Mouse (Mus musculus) midbrain, embryonic 13.5 days (tissue): ENCODE data around the gene Rhoj. TPM values are rescaled to one million over a fixed set of nuclear protein-coding genes. Genes with fewer than 3 reads are reported as not detected.

Source experiments
- ATAC-seq: fragments of 200-750 bp; cut with Nextera tagmentation; 2 replicates; pipeline ENCODE4 v1.8.0; 2017; ENCODE audit warnings: mild to moderate bottlenecking, moderate TSS enrichment, moderate library complexity
- H3K27ac ChIP-seq: fragments of 300-500 bp; sonication (generic); 2 replicates; pipeline ENCODE4 v1.5.1; 2015; ENCODE audit warnings: inconsistent platforms, mild to moderate bottlenecking, moderate library complexity
- H3K27me3 ChIP-seq: fragments of 300-500 bp; sonication (generic); 2 replicates; pipeline ENCODE4 v1.6.1; 2015; ENCODE audit warnings: mild to moderate bottlenecking, inconsistent platforms
- H3K36me3 ChIP-seq: fragments of 300-500 bp; sonication (generic); 2 replicates; pipeline ENCODE4 v1.6.1; 2015; ENCODE audit warnings: mild to moderate bottlenecking, inconsistent platforms
- H3K4me1 ChIP-seq: fragments of 300-500 bp; sonication (generic); replicated peaks from 2 replicates; pipeline ENCODE4 v1.6.1; 2015; ENCODE audit warnings: inconsistent platforms
- H3K4me2 ChIP-seq: fragments of 300-500 bp; sonication (generic); replicated peaks from 2 replicates; pipeline ENCODE4 v1.6.1; 2015; ENCODE audit warnings: moderate library complexity, mild to moderate bottlenecking, inconsistent platforms
- H3K4me3 ChIP-seq: fragments of 300-500 bp; sonication (generic); replicated peaks from 2 replicates; pipeline ENCODE4 v1.5.1; 2015; ENCODE audit warnings: mild to moderate bottlenecking, inconsistent platforms
- H3K9ac ChIP-seq: fragments of 300-500 bp; sonication (generic); replicated peaks from 2 replicates; pipeline ENCODE4 v1.6.1; 2015; ENCODE audit warnings: mild to moderate bottlenecking, inconsistent platforms
- H3K9me3 ChIP-seq: fragments of 300-500 bp; sonication (generic); 2 replicates; pipeline ENCODE4 v1.6.1; 2016; ENCODE audit warnings: mild to moderate bottlenecking, inconsistent platforms
- WGBS: fragments of 180-500 bp; shearing (Covaris S2); methylation state at CpG from one replicate; pipeline ENCODE4 v1.1.7; 2015; 5-methylcytosine and 5-hydroxymethylcytosine counted together
- polyA plus RNA-seq: library from polyadenylated mRNA; unstranded; fragments of >200 nt; fragmentation: Nextera tagmentation; extraction: Ambion mirVana; gene quantifications from 2 replicates; pipeline ENCODE4 v1.2.1, GENCODE M21; 2015

Gene Rhoj
- polyA plus RNA-seq, 1 experiment from 2014 or later: 23.5 TPM

GRCm38 (mm10) chr12:75375060-75375459 lies 66.9 kb downstream of the Rhoj start:
- Histone ChIP-seq H3K27ac (no peak overlapping the region), H3K36me3 (no peaks in the 10 kb centered on the region), H3K27me3 (no peaks in the 10 kb centered on the region), H3K9ac (no peak overlapping the region), H3K9me3 (no peaks in the 10 kb centered on the region), H3K4me3 (no peak overlapping the region), H3K4me1 (no peaks in the 10 kb centered on the region), H3K4me2 (no peak overlapping the region)
- no peak for ATAC-seq
- WGBS: 86% methylated on average over 12 of the region's 12 CpGs

GRCm38 (mm10) chr12:75376126-75376525 lies 68.0 kb downstream of the Rhoj start:
- Histone ChIP-seq H3K4me1 (no peaks in the 10 kb centered on the region), H3K27ac (no peak overlapping the region), H3K9me3 (no peaks in the 10 kb centered on the region), H3K4me2 (no peak overlapping the region), H3K9ac (no peak overlapping the region), H3K36me3 (no peaks in the 10 kb centered on the region), H3K4me3 (no peak overlapping the region), H3K27me3 (no peaks in the 10 kb centered on the region)
- no peak for ATAC-seq
- 89% methylated on average over 6 of the region's 6 CpGs for WGBS

GRCm38 (mm10) chr12:75386731-75387130 lies 78.6 kb downstream of the Rhoj start:
- Histone ChIP-seq H3K9me3 (no peaks in the 10 kb centered on the region), H3K4me3 (no peak overlapping the region), H3K9ac (no peak overlapping the region), H3K27me3 (no peaks in the 10 kb centered on the region), H3K4me2 (no peak overlapping the region), H3K4me1 (no peaks in the 10 kb centered on the region), H3K27ac (no peak overlapping the region), H3K36me3 (no peaks in the 10 kb centered on the region)
- ATAC-seq: no peak
- 96% methylated on average over 9 of the region's 9 CpGs for WGBS

- Histone ChIP-seq H3K9me3 (no peaks in the 10 kb centered on the region), H3K4me2 (no peak overlapping the region), H3K9ac (no peak overlapping the region), H3K27ac (no peak overlapping the region), H3K4me3 (no peak overlapping the region), H3K4me1 (no peaks in the 10 kb centered on the region), H3K36me3 (no peaks in the 10 kb centered on the region), H3K27me3 (no peaks in the 10 kb centered on the region)
- 87% methylated on average over 8 of the region's 8 CpGs for WGBS
- no peak for ATAC-seq
These were observed 79.0 kb downstream of the Rhoj start for GRCm38 (mm10) chr12:75387156-75387555.

- Histone ChIP-seq H3K4me3 (no peak overlapping the region), H3K9me3 (no peaks in the 10 kb centered on the region)
- ATAC-seq: no peak
These were observed 79.7 kb downstream of the Rhoj start for GRCm38 (mm10) chr12:75387846-75388245.

GRCm38 (mm10) chr12:75388521-75388920 lies 80.4 kb downstream of the Rhoj start:
- no peak overlapping the region for H3K9ac ChIP-seq

More at GRCm38 (mm10) chr12:75387846-75388245, 79.7 kb downstream of the Rhoj start:
- H3K36me3 ChIP-seq: no peaks in the 10 kb centered on the region
- H3K4me1 ChIP-seq: no peaks in the 10 kb centered on the region
- H3K4me2 ChIP-seq: no peak overlapping the region
- H3K9ac ChIP-seq: no peak overlapping the region
- H3K27me3 ChIP-seq: no peaks in the 10 kb centered on the region
- 96% methylated on average over 15 of the region's 15 CpGs for WGBS
- H3K27ac ChIP-seq: no peak overlapping the region

GRCm38 (mm10) chr12:75389308-75390135 lies 81.4 kb downstream of the Rhoj start:
- peak overlapping the region; percentile 35 for H3K4me2 ChIP-seq
- no peaks in the 10 kb centered on the region for H3K9me3 ChIP-seq
- no peaks in the 10 kb centered on the region for H3K4me1 ChIP-seq
- peak overlapping the region; percentile 18 for H3K4me3 ChIP-seq
- H3K27me3 ChIP-seq: no peaks in the 10 kb centered on the region
- ATAC-seq: peak; percentile 79
- H3K9ac ChIP-seq: no peak overlapping the region
- H3K36me3 ChIP-seq: no peaks in the 10 kb centered on the region
- WGBS: 46% methylated on average over 20 of the region's 20 CpGs
- H3K27ac ChIP-seq: no peak overlapping the region

More at GRCm38 (mm10) chr12:75388521-75388920, 80.4 kb downstream of the Rhoj start:
- H3K4me2 ChIP-seq: no peak overlapping the region
- no peak for ATAC-seq
- H3K27me3 ChIP-seq: no peaks in the 10 kb centered on the region
- 95% methylated on average over 9 of the region's 9 CpGs for WGBS
- no peak overlapping the region for H3K4me3 ChIP-seq
- H3K36me3 ChIP-seq: no peaks in the 10 kb centered on the region
- H3K9me3 ChIP-seq: no peaks in the 10 kb centered on the region
- H3K4me1 ChIP-seq: no peaks in the 10 kb centered on the region
- no peak overlapping the region for H3K27ac ChIP-seq

- Histone ChIP-seq H3K27ac (no peak overlapping the region), H3K4me3 (no peak overlapping the region), H3K9ac (no peak overlapping the region), H3K27me3 (no peaks in the 10 kb centered on the region), H3K36me3 (no peaks in the 10 kb centered on the region), H3K4me2 (no peak overlapping the region), H3K4me1 (no peaks in the 10 kb centered on the region), H3K9me3 (no peaks in the 10 kb centered on the region)
- no peak for ATAC-seq
- 88% methylated on average over 9 of the region's 9 CpGs for WGBS
These were observed 83.4 kb downstream of the Rhoj start for GRCm38 (mm10) chr12:75391526-75391925.

- H3K9me3 ChIP-seq: no peaks in the 10 kb centered on the region
- no peaks in the 10 kb centered on the region for H3K27me3 ChIP-seq
- H3K4me1 ChIP-seq: no peaks in the 10 kb centered on the region
- 90% methylated on average over 20 of the region's 20 CpGs for WGBS
- H3K4me3 ChIP-seq: no peak overlapping the region
- H3K9ac ChIP-seq: no peak overlapping the region
- ATAC-seq: no peak
- no peak overlapping the region for H3K27ac ChIP-seq
- no peak overlapping the region for H3K4me2 ChIP-seq
- no peaks in the 10 kb centered on the region for H3K36me3 ChIP-seq
These were observed 86.1 kb downstream of the Rhoj start for GRCm38 (mm10) chr12:75394011-75394773.

GRCm38 (mm10) chr12:75396616-75397015 lies 88.5 kb downstream of the Rhoj start:
- ATAC-seq: no peak
- H3K4me3 ChIP-seq: no peak overlapping the region
- WGBS: 75% methylated on average over 3 of the region's 3 CpGs
- H3K27ac ChIP-seq: no peak overlapping the region
- no peak overlapping the region for H3K4me2 ChIP-seq
- H3K4me1 ChIP-seq: no peaks in the 10 kb centered on the region
- no peaks in the 10 kb centered on the region for H3K36me3 ChIP-seq
- H3K9ac ChIP-seq: no peak overlapping the region
- no peaks in the 10 kb centered on the region for H3K9me3 ChIP-seq
- H3K27me3 ChIP-seq: no peaks in the 10 kb centered on the region

- Histone ChIP-seq H3K9ac (no peak overlapping the region), H3K9me3 (no peaks in the 10 kb centered on the region), H3K36me3 (no peaks in the 10 kb centered on the region), H3K4me3 (no peak overlapping the region), H3K4me1 (no peaks in the 10 kb centered on the region), H3K27ac (no peak overlapping the region), H3K27me3 (no peaks in the 10 kb centered on the region), H3K4me2 (no peak overlapping the region)
- 76% methylated on average over 7 of the region's 7 CpGs for WGBS
- ATAC-seq: no peak
These were observed 89.0 kb downstream of the Rhoj start for GRCm38 (mm10) chr12:75397077-75397476.

- H3K4me1 ChIP-seq: no peaks in the 10 kb centered on the region
- no peak overlapping the region for H3K27ac ChIP-seq
- no peak overlapping the region for H3K4me2 ChIP-seq
- H3K36me3 ChIP-seq: no peaks in the 10 kb centered on the region
- no peak overlapping the region for H3K4me3 ChIP-seq
- H3K27me3 ChIP-seq: no peaks in the 10 kb centered on the region
- H3K9me3 ChIP-seq: no peaks in the 10 kb centered on the region
- 87% methylated on average over 9 of the region's 9 CpGs for WGBS
- ATAC-seq: no peak
- H3K9ac ChIP-seq: no peak overlapping the region
These were observed 104.8 kb downstream of the Rhoj start for GRCm38 (mm10) chr12:75412964-75413363.
